Mouse (Mus musculus) heart, embryonic 13.5 days (tissue): Measurements from ENCODE around the gene Olfr1323. TPM values are rescaled to one million over a fixed set of nuclear protein-coding genes. Genes with fewer than 3 reads are reported as not detected.

Experiments used
- ATAC-seq: fragments of 200-750 bp; cut with Nextera tagmentation; 2 replicates; pipeline ENCODE4 v1.8.0; 2017; ENCODE audit warnings: moderate TSS enrichment; ENCODE audit not compliant: insufficient number of reproducible peaks, low FRiP score, low TSS enrichment; ENCODE audit errors: extremely low read depth
- H3K27ac ChIP-seq: fragments of 300-500 bp; sonication (generic); replicated peaks from 2 replicates; pipeline ENCODE4 v1.5.1; 2015; ENCODE audit warnings: moderate library complexity, mild to moderate bottlenecking, inconsistent platforms
- H3K27me3 ChIP-seq: fragments of 300-500 bp; sonication (generic); replicated peaks from 2 replicates; pipeline ENCODE4 v1.6.1; 2015; ENCODE audit warnings: mild to moderate bottlenecking, inconsistent platforms
- H3K36me3 ChIP-seq: fragments of 300-500 bp; sonication (generic); 2 replicates; pipeline ENCODE4 v1.6.1; 2015; ENCODE audit warnings: mild to moderate bottlenecking, inconsistent platforms
- H3K4me1 ChIP-seq: fragments of 300-500 bp; sonication (generic); 2 replicates; pipeline ENCODE4 v1.6.1; 2015; ENCODE audit warnings: inconsistent platforms
- H3K4me2 ChIP-seq: fragments of 300-500 bp; sonication (generic); 2 replicates; pipeline ENCODE4 v1.6.1; 2015; ENCODE audit warnings: inconsistent platforms, mild to moderate bottlenecking, moderate library complexity
- H3K4me3 ChIP-seq: fragments of 300-500 bp; sonication (generic); 2 replicates; pipeline ENCODE4 v1.5.1; 2015; ENCODE audit warnings: moderate library complexity, mild to moderate bottlenecking, inconsistent platforms
- H3K9ac ChIP-seq: fragments of 300-500 bp; sonication (generic); 2 replicates; pipeline ENCODE4 v1.6.1; 2015; ENCODE audit warnings: inconsistent platforms, mild to moderate bottlenecking, moderate library complexity
- H3K9me3 ChIP-seq: fragments of 300-500 bp; sonication (generic); 2 replicates; pipeline ENCODE4 v1.6.1; 2016; ENCODE audit warnings: inconsistent platforms
- WGBS: fragments of 180-500 bp; shearing (Covaris S2); methylation state at CpG from one replicate; pipeline ENCODE4 v1.1.7; 2015; ENCODE audit warnings: mixed read lengths; 5-methylcytosine and 5-hydroxymethylcytosine counted together
- polyA plus RNA-seq: library from polyadenylated mRNA; unstranded; fragments of >200 nt; fragmentation: Nextera tagmentation; extraction: Ambion mirVana; gene quantifications from 2 replicates; pipeline ENCODE4 v1.2.1, GENCODE M21; 2015

Gene Olfr1323
- not detected in 2 replicates for polyA plus RNA-seq

DNA sequence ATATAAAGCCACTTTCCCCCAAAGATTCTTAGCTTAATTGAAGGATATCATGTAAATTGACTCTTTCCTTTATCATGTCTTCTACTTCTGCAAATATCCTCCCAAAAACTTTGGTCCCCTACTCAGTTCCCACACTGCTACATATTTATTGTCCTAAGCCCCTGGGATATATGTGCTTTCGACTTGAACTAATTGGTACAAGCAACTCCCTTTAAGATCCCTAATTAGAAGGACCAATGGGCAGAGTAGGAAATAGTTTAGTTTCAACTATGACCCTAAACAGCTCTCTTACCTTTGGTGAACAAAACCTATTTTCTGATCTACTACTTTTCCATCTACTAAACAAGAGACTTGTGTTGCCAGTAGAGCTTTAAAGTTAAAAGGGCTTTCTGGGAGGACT is at the start of gene Olfr1323:
Gene Olfr1323 (minus strand): TSS at position 101 of the 400 bp plus-strand sequence.
- Histone ChIP-seq H3K4me3 (no peak within 1 kb of the TSS), H3K4me1 (no peaks in the 10 kb centered on the region), H3K9me3 (no peaks in the 10 kb centered on the region), H3K4me2 (no peak within 1 kb of the TSS), H3K27ac (no peak within 1 kb of the TSS), H3K27me3 (no peaks in the 10 kb centered on the region), H3K36me3 (no peaks in the 10 kb centered on the region), H3K9ac (no peak within 1 kb of the TSS)
- WGBS = 74% methylated on average over 1 of the region's 1 CpGs
- ATAC-seq = no peak

DNA sequence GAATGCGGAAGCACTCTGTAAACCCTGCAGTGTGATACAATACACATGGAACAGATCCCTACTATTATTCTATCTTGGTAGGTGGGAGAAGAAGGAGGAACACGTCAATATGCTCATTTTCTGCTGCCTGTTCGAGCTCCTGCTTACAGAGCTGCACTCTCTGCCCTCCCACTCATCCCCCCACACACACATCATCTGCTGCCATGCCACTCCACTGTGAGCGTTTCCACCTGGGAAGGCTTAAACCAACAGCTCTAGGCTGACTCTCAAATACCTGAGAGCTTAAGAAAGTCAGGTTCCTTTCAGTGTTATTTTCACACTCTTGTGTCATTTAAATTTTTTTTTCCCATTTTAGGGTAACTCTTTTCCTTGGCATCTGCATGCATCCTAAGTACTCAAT is 6.9 kb downstream of the Olfr1323 start:
- no peaks in the 10 kb centered on the region for H3K27me3 ChIP-seq
- WGBS = 38% methylated on average over 4 of the region's 4 CpGs
- no peak for ATAC-seq

More for the DNA sequence above, 6.9 kb downstream of the Olfr1323 start:
- no peak overlapping the region for H3K9ac ChIP-seq
- no peaks in the 10 kb centered on the region for H3K4me1 ChIP-seq
- H3K4me2 ChIP-seq = no peak overlapping the region
- H3K36me3 ChIP-seq = no peaks in the 10 kb centered on the region
- no peak overlapping the region for H3K27ac ChIP-seq
- H3K4me3 ChIP-seq = no peak overlapping the region
- no peaks in the 10 kb centered on the region for H3K9me3 ChIP-seq

Other genes starting within 250 kb of the Olfr1323 start
- gene Igsf1, start 221.6 kb downstream of the Olfr1323 start, polyA plus RNA-seq = 3.2 and 4.0 TPM in 2 replicates
- gene Olfr1322, start 127.9 kb downstream of the Olfr1323 start, polyA plus RNA-seq = not detected in 2 replicates